In the genomic region with DNA sequence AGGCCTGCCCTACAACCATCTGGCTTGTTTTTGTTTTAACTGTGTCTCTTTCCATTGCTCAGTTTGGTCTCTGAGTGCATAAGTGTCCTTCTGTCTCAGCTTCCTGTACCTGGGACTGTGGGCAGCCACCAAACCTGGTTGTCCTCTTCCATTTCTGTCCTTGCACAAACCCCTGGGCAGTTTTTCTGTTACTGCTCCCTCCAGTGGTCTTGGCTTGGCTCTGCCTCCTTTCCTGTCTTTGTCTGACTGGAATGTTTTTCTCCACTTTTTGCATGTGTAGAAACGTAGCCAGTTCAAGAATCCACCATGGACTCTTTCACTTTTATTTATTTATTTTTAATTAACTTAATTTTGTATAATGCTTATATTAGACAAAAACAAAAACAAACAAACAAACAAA, we compare ENCODE assay signal across 15 mouse cellular contexts. TPM values are rescaled to one million over a fixed set of nuclear protein-coding genes. Genes with fewer than 3 reads are reported as not detected.
DNase-seq lines count a peak whose midpoint lies in the region; ATAC-seq and TF ChIP-seq lines count a peak whose summit lies in the region.
"Had no signal": no experiment of that assay in that cellular context is flagged by ENCODE, and none has a peak within 500 bp of the region (broad histone marks: within the 10 kb centered on the region; RNA-seq: fewer than 3 reads in every experiment).

No protein-coding gene starts in this region.

- no peak overlapping the region for H3K27ac ChIP-seq in hindbrain, postnatal 0 days
- H3K27ac ChIP-seq in hindbrain, embryonic 14.5 days: no peak overlapping the region
- H3K27ac ChIP-seq in ES-Bruce4 (ENCODE audit: insufficient read depth, low read length): no peak overlapping the region

- no peaks in the 10 kb centered on the region for H3K27me3 ChIP-seq in hindbrain, postnatal 0 days (ENCODE audit: insufficient read depth, low read length)
- H3K27me3 ChIP-seq in hindbrain, embryonic 14.5 days (ENCODE audit: control insufficient read depth, insufficient read depth, low read length): no peaks in the 10 kb centered on the region
- H3K27me3 ChIP-seq in ES-Bruce4 (ENCODE audit: control insufficient read depth, insufficient read depth, low read length, poor library complexity, severe bottlenecking): no peaks in the 10 kb centered on the region; the same call in 1 of the 2 replicates

- no peak overlapping the region for H3K9ac ChIP-seq in hindbrain, postnatal 0 days (replicated peaks; ENCODE audit: low read length)
- H3K9ac ChIP-seq in hindbrain, embryonic 14.5 days: no peak overlapping the region
- no peak overlapping the region for H3K9ac ChIP-seq in ES-Bruce4 (ENCODE audit: low read depth, poor library complexity, severe bottlenecking)
- H3K9ac ChIP-seq: forebrain, postnatal 0 days had no signal

- no peak for TF ChIP-seq POLR2A in lung, adult 2 months (IDR thresholded peaks at IDR 0.05; ENCODE audit: borderline replicate concordance, extremely low read depth, low read depth, low read length)
- no peak for TF ChIP-seq POLR2A in ES-Bruce4 (IDR thresholded peaks at IDR 0.05; ENCODE audit: insufficient read depth, low read length)

- H3K9me3 ChIP-seq in hindbrain, postnatal 0 days (ENCODE audit: low read length): no peaks in the 10 kb centered on the region
- H3K9me3 ChIP-seq in hindbrain, embryonic 14.5 days (ENCODE audit: control insufficient read depth, low read length): no peaks in the 10 kb centered on the region
- no peaks in the 10 kb centered on the region for H3K9me3 ChIP-seq in ES-Bruce4 (replicated peaks; ENCODE audit: control insufficient read depth, insufficient read depth, low read length, poor library complexity, severe bottlenecking)

- TF ChIP-seq EP300 in ES-Bruce4 (IDR thresholded peaks at IDR 0.05; ENCODE audit: insufficient read depth, low read depth, low read length): no peak

- ATAC-seq in hindbrain, postnatal 0 days: no peak
- no peak for ATAC-seq in hindbrain, embryonic 14.5 days (ENCODE audit: low FRiP score)
- ATAC-seq: forebrain, postnatal 0 days had no signal

- WGBS in hindbrain, postnatal 0 days: 64% methylated on average over 1 of the region's 1 CpGs
- 65% methylated on average over 1 of the region's 1 CpGs for WGBS in hindbrain, embryonic 14.5 days
- 46% methylated on average over 1 of the region's 1 CpGs for WGBS in lung, adult 2 months

- H3K4me3 ChIP-seq in hindbrain, postnatal 0 days (ENCODE audit: low read length): no peak overlapping the region
- no peak overlapping the region for H3K4me3 ChIP-seq in hindbrain, embryonic 14.5 days (replicated peaks; ENCODE audit: low read length)
- H3K4me3 ChIP-seq in lung, adult 2 months (replicated peaks; ENCODE audit: extremely low read depth, low read depth, low read length): no peak overlapping the region
- no peak overlapping the region for H3K4me3 ChIP-seq in ES-Bruce4 (ENCODE audit: low read depth, low read length)
- H3K4me3 ChIP-seq: myocyte had no signal

- TF ChIP-seq CTCF in hindbrain, postnatal 0 days (IDR thresholded peaks at IDR 0.05; ENCODE audit: low read depth): peak; percentile 32
- TF ChIP-seq CTCF in lung, adult 2 months (IDR thresholded peaks at IDR 0.05; ENCODE audit: insufficient read depth, low read length): 0 out of 2 replicates have a peak, but pooled peaks have one; percentile 3
- peak; percentile 9 for TF ChIP-seq CTCF in ES-Bruce4 (IDR thresholded peaks at IDR 0.05; ENCODE audit: low read depth, low read length)

- no peak for DNase-seq in hindbrain, postnatal 0 days (ENCODE audit: low spot score)
- no peak for DNase-seq in hindbrain, embryonic 14.5 days (ENCODE audit: low spot score)
- DNase-seq in lung, adult 2 months: no peak
- no peak for DNase-seq in lung, postnatal 25 days (ENCODE audit: low spot score)
- DNase-seq in retina, embryonic 14.5 days (ENCODE audit: low spot score): peak; percentile 29
- no peak for DNase-seq in spleen, postnatal 4 days (ENCODE audit: low spot score in 2 of 2)
- DNase-seq: cerebellum, postnatal 14 days; forebrain, postnatal 0 days; gastrocnemius, postnatal 10 days; heart, postnatal 36 days; layer of hippocampus, postnatal 36 days; left cerebral cortex, postnatal 4 days; right cerebral cortex, adult 18-20 months had no signal

- no peaks in the 10 kb centered on the region for H3K4me1 ChIP-seq in hindbrain, postnatal 0 days (ENCODE audit: insufficient read depth, low read length)
- H3K4me1 ChIP-seq in hindbrain, embryonic 14.5 days (replicated peaks; ENCODE audit: control insufficient read depth, insufficient read depth, low read length): no peaks in the 10 kb centered on the region
- H3K4me1 ChIP-seq in lung, adult 2 months (ENCODE audit: control insufficient read depth, insufficient read depth, low read length): no peaks in the 10 kb centered on the region
- no peaks in the 10 kb centered on the region for H3K4me1 ChIP-seq in ES-Bruce4 (ENCODE audit: control insufficient read depth, insufficient read depth, low read length)

- H3K4me2 ChIP-seq in hindbrain, postnatal 0 days (ENCODE audit: low read depth, low read length): no peak overlapping the region
- no peak overlapping the region for H3K4me2 ChIP-seq in hindbrain, embryonic 14.5 days (replicated peaks)

- H3K36me3 ChIP-seq in hindbrain, postnatal 0 days (ENCODE audit: insufficient read depth, low read length): peaks cover 29% of the 10 kb centered on the region; the same call in 1 of the 2 replicates
- peaks cover 63% of the 10 kb centered on the region for H3K36me3 ChIP-seq in hindbrain, embryonic 14.5 days (replicated peaks; ENCODE audit: control insufficient read depth, insufficient read depth)
- H3K36me3 ChIP-seq in ES-Bruce4 (ENCODE audit: control insufficient read depth, insufficient read depth, low read length, poor library complexity, severe bottlenecking): peaks cover 48% of the 10 kb centered on the region

RNA-seq across cellular contexts. Expression of a gene that starts 8.6 kb away (rescaled TPM):
- total RNA-seq in hindbrain, postnatal 0 days (2014; rRNA removed): 23.1 and 23.5 TPM in 2 replicates
- polyA plus RNA-seq in hindbrain, postnatal 0 days (2015; fragmentation: Nextera tagmentation; extraction: Ambion mirVana): 20.4 and 25.2 TPM in 2 replicates
- polyA plus RNA-seq in hindbrain, embryonic 14.5 days (2014; fragmentation: Nextera tagmentation; extraction: Ambion mirVana): 30.4 and 34.3 TPM in 2 replicates
- 11.4 and 14.1 TPM in 2 replicates for polyA plus RNA-seq in lung, adult 2 months (2012; rRNA removed)
- 26.3 and 29.5 TPM in 2 replicates for polyA plus RNA-seq in ES-Bruce4 (2011; ENCODE audit: insufficient read depth, insufficient read length, low read depth, missing spikeins)

RNA-seq across cellular contexts. Expression of a gene that starts 9.0 kb away (rescaled TPM):
- 37.5 and 47.2 TPM in 2 replicates for total RNA-seq in hindbrain, postnatal 0 days (2014; rRNA removed)
- polyA plus RNA-seq in hindbrain, postnatal 0 days (2015; fragmentation: Nextera tagmentation; extraction: Ambion mirVana): 46.5 and 52.1 TPM in 2 replicates
- 37.9 and 38.3 TPM in 2 replicates for polyA plus RNA-seq in hindbrain, embryonic 14.5 days (2014; fragmentation: Nextera tagmentation; extraction: Ambion mirVana)
- polyA plus RNA-seq in lung, adult 2 months (2012; rRNA removed): 18.4 and 27.3 TPM in 2 replicates
- 26.7 and 30.4 TPM in 2 replicates for polyA plus RNA-seq in ES-Bruce4 (2011; ENCODE audit: insufficient read depth, insufficient read length, low read depth, missing spikeins)

RNA-seq across cellular contexts. Expression of a gene that starts 42.8 kb away (rescaled TPM):
- total RNA-seq in hindbrain, postnatal 0 days (2014; rRNA removed): 3.2 and 7.4 TPM in 2 replicates
- 20.1 and 21.3 TPM in 2 replicates for polyA plus RNA-seq in hindbrain, postnatal 0 days (2015; fragmentation: Nextera tagmentation; extraction: Ambion mirVana)
- polyA plus RNA-seq in hindbrain, embryonic 14.5 days (2014; fragmentation: Nextera tagmentation; extraction: Ambion mirVana): 22.0 and 23.8 TPM in 2 replicates
- 3.8 and 5.4 TPM in 2 replicates for polyA plus RNA-seq in lung, adult 2 months (2012; rRNA removed)
- polyA plus RNA-seq in ES-Bruce4 (2011; ENCODE audit: insufficient read depth, insufficient read length, low read depth, missing spikeins): 19.8 and 20.2 TPM in 2 replicates

RNA-seq across cellular contexts. Expression of a gene that starts 51.0 kb away (rescaled TPM):
- total RNA-seq in hindbrain, postnatal 0 days (2014; rRNA removed): 2.2 and 2.4 TPM in 2 replicates
- 2.1 and 2.3 TPM in 2 replicates for polyA plus RNA-seq in hindbrain, postnatal 0 days (2015; fragmentation: Nextera tagmentation; extraction: Ambion mirVana)
- polyA plus RNA-seq in hindbrain, embryonic 14.5 days (2014; fragmentation: Nextera tagmentation; extraction: Ambion mirVana): 2.6 and 3.0 TPM in 2 replicates
- polyA plus RNA-seq in lung, adult 2 months (2012; rRNA removed): 0.54 and 0.73 TPM in 2 replicates
- polyA plus RNA-seq in ES-Bruce4 (2011; ENCODE audit: insufficient read depth, insufficient read length, low read depth, missing spikeins): 1.1 and 1.8 TPM in 2 replicates

RNA-seq across cellular contexts. Expression of a gene that starts 51.0 kb away (rescaled TPM):
- total RNA-seq in hindbrain, postnatal 0 days (2014; rRNA removed): 15.6 and 20.8 TPM in 2 replicates
- polyA plus RNA-seq in hindbrain, postnatal 0 days (2015; fragmentation: Nextera tagmentation; extraction: Ambion mirVana): 13.2 and 13.4 TPM in 2 replicates
- polyA plus RNA-seq in hindbrain, embryonic 14.5 days (2014; fragmentation: Nextera tagmentation; extraction: Ambion mirVana): 11.3 and 13.6 TPM in 2 replicates
- polyA plus RNA-seq in lung, adult 2 months (2012; rRNA removed): 5.5 and 11.5 TPM in 2 replicates
- polyA plus RNA-seq in ES-Bruce4 (2011; ENCODE audit: insufficient read depth, insufficient read length, low read depth, missing spikeins): 5.3 and 8.0 TPM in 2 replicates
